Mouse (Mus musculus): ENCODE data around the gene Prkca.

DNA sequence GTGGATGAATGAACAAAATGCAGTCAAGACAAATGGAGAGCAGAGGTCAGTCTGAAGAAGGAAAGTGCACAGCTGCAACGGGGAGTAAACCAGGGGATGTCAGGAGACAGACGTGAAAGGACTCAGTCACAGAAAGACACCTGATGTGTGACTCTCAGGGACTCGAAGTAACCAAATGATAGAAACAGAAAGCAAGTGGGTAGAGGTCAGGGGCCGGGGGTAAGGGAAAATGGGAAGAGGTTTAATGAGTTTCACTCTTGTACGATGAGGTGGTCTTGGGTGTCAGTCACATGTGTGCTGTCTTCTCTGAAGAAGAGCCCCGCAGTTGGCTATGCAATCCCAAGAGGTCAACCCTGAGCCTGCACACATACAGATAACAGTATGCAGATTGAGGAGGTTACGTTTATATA is 82.0 kb downstream of the Prkca start:
- TF ChIP-seq CTCF (IDR thresholded peaks at IDR 0.05; ENCODE audit: low read depth) (no peak), EP300 (IDR thresholded peaks at IDR 0.05; ENCODE audit: low read depth) (no peak)
